Mouse (Mus musculus): ENCODE measurements at regions not wholly inside any gene's neighbourhood (a gene's known extent, or its start where the extent isn't known, plus 50 kb on each side); places are given as distances from the start of the nearest gene placed in this dataset.

- DNase-seq (ENCODE audit: low spot score in 2 of 2) = no peak
Measured at GRCm38 (mm10) chr7:136844282-136844681, 50.1 kb upstream of the Mgmt start.

All from layer of hippocampus, adult 18-20 months (tissue).